12 mouse cellular contexts compared by ENCODE assay signal in the genomic region with DNA sequence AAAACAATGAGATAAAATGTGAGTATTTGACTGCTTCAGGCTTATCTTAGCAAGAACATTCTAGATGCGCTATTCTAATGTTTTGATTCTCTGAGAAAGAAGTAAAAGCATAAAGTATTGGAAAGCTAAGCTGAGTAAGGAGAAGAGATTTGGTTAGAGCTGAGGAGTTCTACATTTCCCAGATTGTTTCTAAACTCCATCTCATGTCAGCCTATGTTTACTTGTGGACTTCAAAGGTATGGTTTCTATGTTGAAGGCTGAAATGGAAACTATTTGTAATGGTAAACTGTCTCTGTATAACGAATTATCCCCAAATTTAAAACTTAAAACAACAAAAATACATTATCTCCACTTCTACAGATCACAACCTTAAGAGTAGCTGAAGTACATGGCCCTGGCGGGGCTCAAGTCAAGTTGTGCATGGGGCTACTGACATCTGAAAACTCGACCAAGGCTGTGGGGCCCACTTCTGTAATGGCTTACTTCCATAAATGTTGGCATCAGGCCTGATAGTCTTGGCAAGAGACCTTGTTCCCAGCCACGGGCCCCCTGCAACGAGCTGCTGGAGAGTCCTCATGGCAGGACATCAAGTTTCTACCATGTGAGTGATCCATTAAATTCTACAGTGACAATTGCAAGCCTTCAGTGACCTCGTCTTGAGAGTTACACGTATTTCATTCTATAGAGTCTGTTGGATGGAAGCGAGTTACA.
DNase-seq lines count a peak whose midpoint lies in the region; ATAC-seq lines count a peak whose summit lies in the region.
"Had no signal": no experiment of that assay in that cellular context is flagged by ENCODE, and none has a peak within 500 bp of the region (broad histone marks: within the 10 kb centered on the region; RNA-seq: fewer than 3 reads in every experiment).

No protein-coding gene starts in this region.

- H3K27ac ChIP-seq in heart, embryonic 11.5 days (ENCODE audit: low read depth, low read length): no peak overlapping the region
- H3K27ac ChIP-seq in lung, embryonic 15.5 days: peak overlapping the region; percentile 78
- H3K27ac ChIP-seq: forebrain, embryonic 12.5 days; limb, embryonic 13.5 days had no signal

- ATAC-seq in heart, embryonic 11.5 days (replicated peaks; ENCODE audit: insufficient number of reproducible peaks, low FRiP score, low TSS enrichment): no peak
- ATAC-seq in cerebellum, adult (ENCODE audit: insufficient number of reproducible peaks, low FRiP score, low TSS enrichment): peak; percentile 54
- peak; percentile 94; the same call in 1 of the 2 replicates for ATAC-seq in lung, embryonic 15.5 days (ENCODE audit: borderline replicate concordance, extremely low read depth, low FRiP score, low TSS enrichment)
- ATAC-seq: Patski had no signal

- no peaks in the 10 kb centered on the region for H3K9me3 ChIP-seq in heart, embryonic 11.5 days (replicated peaks; ENCODE audit: control insufficient read depth, low read length)
- no peaks in the 10 kb centered on the region for H3K9me3 ChIP-seq in lung, embryonic 15.5 days
- H3K9me3 ChIP-seq: forebrain, embryonic 12.5 days; limb, embryonic 13.5 days had no signal

- no peaks in the 10 kb centered on the region for H3K36me3 ChIP-seq in heart, embryonic 11.5 days (ENCODE audit: control insufficient read depth, insufficient read depth, low read length)
- H3K36me3 ChIP-seq in lung, embryonic 15.5 days: no peaks in the 10 kb centered on the region
- H3K36me3 ChIP-seq: forebrain, embryonic 12.5 days; limb, embryonic 13.5 days had no signal

- no peak overlapping the region for H3K9ac ChIP-seq in heart, embryonic 11.5 days (ENCODE audit: low read depth, low read length)
- no peak overlapping the region for H3K9ac ChIP-seq in lung, embryonic 15.5 days
- H3K9ac ChIP-seq: forebrain, embryonic 12.5 days; limb, embryonic 13.5 days had no signal

- H3K4me1 ChIP-seq in heart, embryonic 11.5 days (ENCODE audit: control insufficient read depth, insufficient read depth, low read length): no peaks in the 10 kb centered on the region
- peaks cover 7% of the 10 kb centered on the region; the same call in 1 of the 2 replicates for H3K4me1 ChIP-seq in lung, embryonic 15.5 days
- H3K4me1 ChIP-seq: megakaryocyte, embryonic 14.5 days had no signal

- no peak overlapping the region for H3K4me2 ChIP-seq in heart, embryonic 11.5 days
- H3K4me2 ChIP-seq in lung, embryonic 15.5 days: no peak overlapping the region
- H3K4me2 ChIP-seq: forebrain, embryonic 12.5 days; limb, embryonic 13.5 days had no signal

- no peak overlapping the region for H3K4me3 ChIP-seq in heart, embryonic 11.5 days (ENCODE audit: low read depth, low read length)
- H3K4me3 ChIP-seq in lung, embryonic 15.5 days: no peak overlapping the region
- H3K4me3 ChIP-seq: forebrain, embryonic 12.5 days; limb, embryonic 13.5 days; megakaryocyte, embryonic 14.5 days had no signal

- H3K27me3 ChIP-seq in heart, embryonic 11.5 days (ENCODE audit: control insufficient read depth, insufficient read depth, low read length): no peaks in the 10 kb centered on the region
- no peaks in the 10 kb centered on the region for H3K27me3 ChIP-seq in lung, embryonic 15.5 days
- H3K27me3 ChIP-seq: limb, embryonic 13.5 days; megakaryocyte, embryonic 14.5 days had no signal

- 72% methylated on average over 9 of the region's 9 CpGs for WGBS in heart, embryonic 11.5 days (ENCODE audit: insufficient replicate concordance)
- 40% methylated on average over 9 of the region's 9 CpGs for WGBS in lung, embryonic 15.5 days

- peak; percentile 26 for DNase-seq in heart, adult 8-10 months (ENCODE audit: low spot score)
- DNase-seq in cerebellum, adult 9-11 months: peak; percentile 85
- no peak for DNase-seq in natural killer cell, adult 2 months (ENCODE audit: low spot score in 2 of 2)
- DNase-seq in urinary bladder, adult 2 months (ENCODE audit: low spot score): no peak
- DNase-seq: gastrocnemius, postnatal 25 days had no signal

Comparison
In these comparisons a context has a peak if more than half of its experiments do, and no peak if none do; other contexts are left out.
1. DNase-seq: peak in heart, adult 8-10 months (single experiment) and cerebellum, adult 9-11 months (single experiment); none in natural killer cell, adult 2 months (0 of 2) and urinary bladder, adult 2 months (single experiment).